Mouse (Mus musculus) macrophage (primary cell): ENCODE measurements around the gene Tex264. TPM values are rescaled to one million over a fixed set of nuclear protein-coding genes. Genes with fewer than 3 reads are reported as not detected.

Source experiments
- polyA plus RNA-seq: library from polyadenylated mRNA; stranded (reverse); fragments of 250-400 nt; gene quantifications from 3 replicates; pipeline ENCODE4 v1.2.4, GENCODE M21; 2018; ENCODE audit warnings: inconsistent platforms

The Tex264 gene
- polyA plus RNA-seq, 1 experiment from 2014 or later = 91.7 TPM

Other genes starting within 250 kb of the Tex264 start
- gene Acy1, start 247.6 kb downstream of the Tex264 start, polyA plus RNA-seq = 2.5 to 5.7 TPM (median 2.6 TPM) in 3 replicates
- 10.0 to 22.7 TPM (median 15.4 TPM) in 3 replicates for gene Abhd14b, start 238.5 kb downstream of the Tex264 start, polyA plus RNA-seq
- gene Abhd14a, start 238.2 kb downstream of the Tex264 start, polyA plus RNA-seq = 3.5 to 10.0 TPM (median 5.9 TPM) in 3 replicates
- 2.8 to 4.6 TPM (median 4.5 TPM) in 3 replicates for gene Pcbp4, start 232.6 kb downstream of the Tex264 start, polyA plus RNA-seq
- gene Gpr62, start 220.0 kb downstream of the Tex264 start, polyA plus RNA-seq = not detected in 3 replicates
- gene Rrp9, start 210.0 kb downstream of the Tex264 start, polyA plus RNA-seq = 10.1 to 24.9 TPM (median 11.4 TPM) in 3 replicates
- 28.0 to 31.0 TPM (median 28.4 TPM) in 3 replicates for gene Parp3, start 209.0 kb downstream of the Tex264 start, polyA plus RNA-seq
- gene Iqcf1, start 186.0 kb downstream of the Tex264 start, polyA plus RNA-seq = not detected in 3 replicates
- gene Iqcf5, start 171.4 kb downstream of the Tex264 start, polyA plus RNA-seq = not detected in 3 replicates
- gene Iqcf3, start 124.3 kb downstream of the Tex264 start, polyA plus RNA-seq = not detected in 3 replicates
- not detected in 3 replicates for gene Iqcf4, start 114.9 kb downstream of the Tex264 start, polyA plus RNA-seq
- gene Iqcf6, start 59.3 kb downstream of the Tex264 start, polyA plus RNA-seq = not detected in 3 replicates
- not detected in 3 replicates for gene Grm2, start 29.8 kb downstream of the Tex264 start, polyA plus RNA-seq
- gene Rad54l2, start 103.3 kb upstream of the Tex264 start, polyA plus RNA-seq = 6.4 to 8.3 TPM (median 7.9 TPM) in 3 replicates
- gene Dcaf1, start 135.9 kb upstream of the Tex264 start, polyA plus RNA-seq = 5.4 to 7.9 TPM (median 7.7 TPM) in 3 replicates
- 7.7 to 8.1 TPM (median 7.8 TPM) in 3 replicates for gene Rbm15b, start 201.5 kb upstream of the Tex264 start, polyA plus RNA-seq
- gene Manf, start 206.1 kb upstream of the Tex264 start, polyA plus RNA-seq = 146 to 286 TPM (median 195 TPM) in 3 replicates